Mouse (Mus musculus) liver, postnatal 0 days (tissue): ENCODE results near the gene Mipol1.

ENCODE experiments used
- CTCF ChIP-seq: sonication (generic); IDR thresholded peaks from 2 replicates; pipeline ENCODE4 v1.5.1; 2016; ENCODE audit warnings: antibody characterized with exemption, low read depth
- EP300 ChIP-seq: IDR thresholded peaks from 2 replicates; pipeline ENCODE4 v1.6.1; 2016; ENCODE audit warnings: antibody characterized with exemption, low read depth, mild to moderate bottlenecking

GRCm38 (mm10) chr12:57387588-57388292 lies 157.5 kb downstream of the Mipol1 start:
- TF ChIP-seq CTCF (no peak), EP300 (no peak)
